Mouse (Mus musculus): ENCODE data around the gene Odaph.
"Not testable (repeated sequence)": the region's sequence is repeated elsewhere in the genome, so short reads cannot be mapped to it uniquely, and the experiment has no call there.

Odaph gene

DNA sequence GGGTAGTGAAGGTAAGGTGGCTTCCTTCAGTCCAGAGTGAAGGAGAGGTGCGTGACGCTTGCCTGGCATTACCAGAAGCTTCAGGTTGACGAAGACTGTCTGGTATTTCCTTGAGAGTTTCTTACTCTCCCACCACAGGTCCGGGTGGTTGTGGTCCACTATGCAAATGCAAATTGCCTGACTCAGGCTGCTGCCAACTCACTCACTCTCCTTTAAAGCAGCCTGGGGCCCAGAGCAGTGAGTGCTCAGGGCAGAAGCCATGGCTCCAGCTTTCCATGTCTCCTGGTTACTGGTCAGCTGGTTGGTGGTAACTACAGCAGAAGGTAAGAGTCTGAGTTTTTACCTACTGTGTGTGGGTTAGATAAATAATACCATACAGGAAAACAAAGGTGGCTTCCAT lies at the start of gene Odaph:
Gene Odaph (plus strand): TSS at position 240 of the 400 bp plus-strand sequence.
- no peak for DNase-seq

GRCm38 (mm10) chr5:91945609-91946008 lies 41.7 kb upstream of the Odaph start:
- DNase-seq: not testable (repeated sequence)

DNA sequence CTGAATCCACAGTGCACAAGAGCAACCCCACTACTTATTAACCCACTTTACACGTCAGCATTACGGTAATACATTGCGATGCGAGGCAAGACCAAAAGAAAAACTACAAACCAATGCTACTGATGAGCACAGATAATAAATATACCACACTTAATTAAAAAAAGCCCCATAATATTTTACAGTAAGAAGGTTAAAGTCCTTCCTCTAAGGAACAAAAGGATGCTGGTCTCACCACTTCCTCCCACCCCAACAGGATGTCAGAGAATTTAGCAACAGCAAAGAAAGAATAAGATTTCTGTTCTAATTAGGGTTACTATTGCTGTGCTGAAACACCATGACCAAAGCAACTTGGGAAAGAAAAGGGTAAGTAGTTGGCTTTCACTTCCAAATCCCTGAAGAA lies 40.3 kb upstream of the Odaph start:
- DNase-seq: no peak

GRCm38 (mm10) chr5:91949441-91949840 lies 37.8 kb upstream of the Odaph start:
- no peak for DNase-seq

DNA sequence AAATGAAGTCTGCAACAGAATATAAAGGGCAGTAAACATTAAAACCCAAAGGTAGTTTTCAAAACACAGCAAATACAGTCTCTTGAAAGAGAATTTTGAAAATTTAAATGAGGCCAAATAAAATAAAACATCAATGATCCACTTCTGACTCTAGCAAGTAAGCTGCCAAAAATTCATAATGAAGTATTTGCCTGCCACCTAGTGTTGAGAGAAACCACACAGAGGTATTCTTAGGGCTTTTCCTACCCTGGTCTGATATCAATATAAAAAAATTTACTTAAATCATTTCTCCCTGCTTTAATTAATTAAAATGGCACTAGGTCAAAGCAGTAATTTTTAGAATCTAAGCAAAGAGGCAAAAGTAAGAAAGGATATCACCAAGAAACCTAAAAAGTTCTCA lies 35.9 kb upstream of the Odaph start:
- peak; percentile 50 for DNase-seq

GRCm38 (mm10) chr5:91956991-91957760 lies 30.1 kb upstream of the Odaph start:
- DNase-seq: no peak

DNA sequence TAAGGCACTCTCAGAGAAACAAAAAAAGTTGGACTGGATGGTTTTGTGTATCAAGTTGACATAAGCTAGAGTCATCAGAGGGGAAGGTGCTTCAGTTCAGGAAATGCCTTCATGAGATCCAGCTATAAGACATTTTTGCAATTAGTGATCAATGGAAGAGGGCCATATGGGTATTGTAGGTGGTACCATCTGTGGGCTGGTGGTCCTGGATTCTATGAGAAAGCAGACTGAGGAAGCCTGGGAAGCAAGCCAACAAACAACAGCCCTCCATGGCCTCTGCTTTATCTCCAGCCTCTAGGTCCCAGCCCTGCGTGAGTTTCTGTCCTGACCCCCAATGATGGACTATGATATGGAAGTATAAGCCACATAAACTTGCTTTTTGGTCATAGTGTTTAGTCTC lies 28.2 kb upstream of the Odaph start:
- DNase-seq: no peak

GRCm38 (mm10) chr5:91959986-91960385 lies 27.3 kb upstream of the Odaph start:
- no peak for DNase-seq

DNA sequence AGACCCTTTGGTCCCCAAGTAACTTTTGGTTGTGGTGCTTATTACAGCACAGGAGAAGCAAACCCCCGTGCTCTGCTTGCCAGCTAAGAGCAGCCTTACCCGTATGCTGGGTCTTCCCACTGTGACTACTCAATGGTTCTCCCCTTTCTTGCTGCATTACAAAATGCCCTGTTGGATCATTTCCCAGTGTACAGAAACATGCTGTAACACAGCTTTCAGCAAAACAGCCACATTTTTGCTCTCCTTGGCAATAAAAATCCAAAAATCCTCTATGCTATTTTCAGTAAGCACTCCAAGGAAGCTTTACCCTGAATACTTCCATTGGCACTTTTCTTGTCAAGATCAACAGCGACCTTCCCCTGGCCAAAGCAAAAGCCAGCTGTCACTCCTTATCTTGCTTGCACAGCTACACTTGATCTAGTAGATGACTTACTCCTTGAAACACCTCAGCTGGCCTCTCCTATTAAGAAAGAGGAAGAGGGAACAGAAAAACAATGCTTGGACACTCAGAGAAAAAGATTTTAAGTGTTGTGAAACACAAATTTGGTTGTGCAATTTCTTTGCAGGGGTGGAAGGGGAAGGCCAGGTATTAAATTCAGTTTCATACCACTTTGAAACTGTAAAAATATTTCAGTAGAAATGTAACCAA lies 26.5 kb upstream of the Odaph start:
- no peak for DNase-seq

- no peak for DNase-seq
Measured at GRCm38 (mm10) chr5:91961370-91961769, 25.9 kb upstream of the Odaph start.

DNA sequence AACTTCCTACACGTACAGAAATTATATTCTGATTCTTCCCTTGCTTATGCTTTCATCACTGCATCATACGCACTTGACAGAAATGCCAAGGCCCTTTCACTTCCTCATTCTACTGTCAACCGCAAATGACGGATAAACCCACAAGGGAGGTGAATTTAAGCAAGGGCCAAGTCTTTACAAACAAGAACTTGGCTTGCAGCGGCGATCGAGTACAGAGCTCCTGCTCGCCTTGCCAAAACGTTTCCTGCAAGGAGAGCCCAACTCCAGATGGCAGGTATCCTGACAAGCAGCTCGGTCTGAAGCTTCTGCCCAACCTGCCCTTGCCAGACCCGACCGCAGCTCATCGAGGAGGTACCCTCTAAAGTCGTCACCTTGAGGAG lies 25.0 kb upstream of the Odaph start:
- no peak for DNase-seq

GRCm38 (mm10) chr5:91962639-91963440 lies 24.4 kb upstream of the Odaph start, which contains the start of gene Rchy1:
Rchy1 (minus strand) TSS chr5:91963068.
- peak; percentile 95 for DNase-seq

DNA sequence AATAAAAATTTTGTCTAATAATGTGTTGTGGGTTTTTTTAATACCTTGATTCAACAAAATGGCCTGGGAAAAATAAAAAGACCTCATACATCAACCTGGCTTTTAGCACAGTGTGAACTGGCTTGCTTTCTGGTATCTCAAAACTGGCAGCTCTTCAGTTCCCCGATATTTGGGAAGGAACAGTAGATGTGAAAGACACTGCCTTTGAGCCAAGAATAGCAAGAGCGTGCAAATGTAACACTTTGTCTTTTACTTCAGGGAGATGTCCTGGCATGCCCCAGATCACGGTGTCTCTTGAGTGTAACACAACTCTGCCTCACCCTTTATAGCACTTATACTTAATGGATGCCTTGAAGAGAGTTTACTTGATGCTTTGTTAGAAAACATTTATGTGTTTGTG lies 15.2 kb upstream of the Odaph start:
- DNase-seq: no peak

DNA sequence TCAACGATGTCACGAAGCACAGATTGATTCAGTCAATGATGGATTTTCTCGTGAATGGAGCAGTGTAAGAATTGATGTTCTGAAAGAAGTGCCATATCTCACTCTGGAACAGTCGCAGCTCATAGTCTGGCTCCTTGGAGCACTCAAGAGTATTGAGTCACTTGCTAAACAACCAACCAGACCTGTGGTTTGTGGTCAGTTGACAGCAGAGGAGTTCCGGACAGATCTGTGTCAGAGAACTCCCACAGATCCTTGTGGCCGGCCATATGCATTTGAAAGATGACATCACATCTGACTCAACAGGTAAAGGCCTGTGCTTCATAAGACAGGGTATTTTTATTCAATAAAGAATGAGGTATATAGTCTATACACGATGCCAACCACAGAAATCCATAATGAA lies 13.3 kb upstream of the Odaph start:
- DNase-seq: no peak

GRCm38 (mm10) chr5:91975758-91976157 lies 11.5 kb upstream of the Odaph start:
- DNase-seq: no peak

GRCm38 (mm10) chr5:91976566-91977396 lies 10.5 kb upstream of the Odaph start:
- no peak for DNase-seq

DNA sequence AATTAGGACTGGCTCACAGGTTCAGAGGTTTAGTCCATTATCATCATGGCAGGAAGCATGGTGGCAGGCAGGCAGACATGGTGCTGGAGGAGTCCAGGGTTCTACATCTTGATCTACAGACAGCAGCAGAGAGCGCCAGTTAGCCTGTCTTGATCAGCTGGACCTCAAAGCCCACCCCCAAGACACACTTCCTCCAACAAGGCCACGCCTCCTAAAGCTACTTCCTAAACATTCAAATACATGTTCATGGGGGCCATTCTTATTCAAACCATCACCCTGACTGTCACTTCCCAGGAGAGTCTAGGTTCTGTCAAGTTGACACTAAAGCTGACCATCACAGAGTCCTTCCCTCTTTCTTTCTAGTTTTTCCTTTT lies 9.9 kb upstream of the Odaph start:
- no peak for DNase-seq

DNA sequence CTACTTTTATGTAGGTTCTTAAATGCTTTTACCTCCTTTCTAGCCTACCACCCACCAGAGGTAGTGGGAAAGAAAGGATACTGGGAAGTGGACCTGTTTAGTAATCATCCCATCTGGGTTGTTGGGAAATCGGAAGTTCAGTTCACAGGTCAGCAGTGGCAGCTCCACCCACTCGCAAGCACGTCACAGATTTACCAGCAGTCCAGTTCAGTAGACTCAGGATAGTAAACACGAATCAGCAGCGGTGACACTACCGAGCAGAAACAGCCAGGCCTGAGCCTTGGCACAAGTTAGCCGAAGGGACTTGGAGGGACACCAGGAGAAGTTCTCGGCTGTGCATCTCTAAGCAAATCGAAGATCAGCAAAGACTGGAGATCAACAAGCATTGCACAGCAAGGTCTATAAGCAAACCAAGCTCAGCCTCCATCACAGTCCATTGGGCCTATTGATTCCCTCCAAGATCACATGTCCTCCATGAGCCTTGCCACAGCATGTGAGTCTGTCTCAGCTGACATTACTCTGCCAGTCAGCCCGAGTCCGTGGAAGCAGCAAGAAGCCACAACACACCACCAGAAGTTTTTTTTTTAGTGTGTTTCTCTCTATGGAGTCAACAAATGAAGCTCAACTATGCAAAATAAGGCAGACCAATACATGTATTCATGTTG lies 6.0 kb upstream of the Odaph start:
- DNase-seq: no peak

DNA sequence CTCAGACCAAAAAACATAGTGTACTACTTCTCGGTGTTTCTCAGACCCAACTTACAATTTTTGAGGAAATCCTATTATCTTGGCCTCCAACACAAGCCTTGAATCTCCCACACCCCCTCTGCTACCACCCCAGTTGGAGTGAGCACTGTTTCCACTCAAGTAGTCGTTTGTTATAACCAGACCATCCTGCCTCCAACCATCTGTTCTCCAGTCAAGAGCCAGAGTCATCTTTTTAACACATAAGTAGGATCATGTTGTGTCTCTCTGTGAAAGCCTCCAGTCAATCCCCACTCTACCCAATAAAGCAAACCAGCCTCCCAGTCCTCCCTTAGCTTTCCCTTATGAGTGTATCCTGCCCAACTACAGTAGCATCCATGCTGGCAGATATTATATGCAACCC lies 3.8 kb upstream of the Odaph start:
- no peak for DNase-seq

GRCm38 (mm10) chr5:91985721-91986120 lies 1.6 kb upstream of the Odaph start:
- DNase-seq: no peak

GRCm38 (mm10) chr5:91987799-91988198 lies 524 bp downstream of the Odaph start:
- no peak for DNase-seq

GRCm38 (mm10) chr5:91989261-91989660 lies 2.0 kb downstream of the Odaph start:
- DNase-seq: no peak
